Mouse (Mus musculus) cerebellum, adult 18-20 months (tissue): ENCODE data around the gene Pigp.

Source experiments
- DNase-seq, 2 experiments: peaks; one replicate each; pipeline ENCODE4 v3.0.0; 2021

Pigp gene

DNA sequence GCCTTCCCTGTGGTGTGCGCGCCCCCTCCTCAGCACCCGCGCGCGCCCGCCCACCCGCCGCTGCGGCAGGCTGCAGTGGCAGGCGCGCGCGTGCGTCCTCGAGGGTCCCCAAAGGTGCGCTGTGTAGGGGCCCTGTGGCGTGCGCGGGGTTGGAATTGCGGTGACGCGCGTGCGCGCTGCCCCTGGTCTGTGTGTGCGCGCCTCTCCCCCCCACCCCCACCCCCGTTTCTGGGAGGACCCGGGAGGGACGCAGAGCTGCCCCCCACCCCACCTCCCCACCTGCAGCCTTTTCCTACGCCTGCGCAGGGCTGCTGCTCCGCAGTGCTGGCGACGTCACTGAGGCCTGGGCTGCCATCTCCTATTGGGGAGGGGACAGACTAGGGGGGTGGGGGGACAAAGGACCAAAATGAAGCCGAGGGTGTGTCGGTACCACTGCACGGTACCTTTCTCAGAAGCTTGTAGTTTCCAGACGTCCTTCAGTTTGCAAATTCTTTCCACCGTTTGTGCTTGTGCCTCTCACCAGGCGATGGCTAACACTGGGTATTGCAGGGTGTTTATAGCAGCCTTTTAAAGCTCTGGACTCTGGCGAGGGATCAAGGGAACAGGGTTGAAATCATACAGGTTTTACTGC, at the start of gene Pigp:
Pigp (minus strand) TSS at position 542 of the 631 bp plus-strand sequence.
- peak; percentile 68 to 76 for DNase-seq

DNA sequence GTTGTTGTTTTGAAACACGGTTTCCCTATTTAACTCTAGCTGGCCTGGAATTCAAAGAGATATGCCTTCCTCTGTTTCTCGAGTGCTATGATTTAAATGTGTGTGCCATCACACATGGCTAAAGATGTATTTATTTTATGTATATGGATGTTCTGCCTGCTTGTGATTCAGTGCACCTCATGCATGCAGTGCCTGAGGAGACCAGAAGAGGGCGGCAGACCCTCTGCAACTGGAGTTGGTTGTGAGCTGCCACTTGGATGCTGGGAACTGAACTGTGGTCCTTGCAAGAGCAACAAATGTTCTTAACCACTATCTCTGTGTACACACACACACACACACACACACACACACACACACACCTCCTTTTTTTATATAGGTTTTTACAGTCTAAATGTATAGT, 48.9 kb upstream of the Pigp start:
- no peak for DNase-seq

DNA sequence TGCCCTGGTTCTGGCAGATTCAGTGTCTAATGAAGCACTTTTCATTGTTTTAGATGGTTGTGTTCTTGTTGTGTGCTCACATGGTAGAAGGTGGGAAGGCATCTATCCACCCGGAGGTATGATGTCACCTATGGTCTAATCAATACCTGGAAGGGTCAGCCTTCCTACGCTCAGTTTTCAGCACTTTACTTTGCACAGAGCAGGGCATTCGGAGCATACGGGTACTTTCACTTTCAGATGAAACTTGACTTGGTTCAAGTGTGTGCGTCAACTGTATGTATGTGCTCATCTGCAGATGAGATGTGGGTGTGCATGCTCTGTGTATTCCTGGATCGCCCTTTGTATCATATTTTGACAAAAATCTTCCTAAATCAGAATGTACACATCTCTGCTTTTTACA, 42.5 kb upstream of the Pigp start:
- no peak for DNase-seq

DNA sequence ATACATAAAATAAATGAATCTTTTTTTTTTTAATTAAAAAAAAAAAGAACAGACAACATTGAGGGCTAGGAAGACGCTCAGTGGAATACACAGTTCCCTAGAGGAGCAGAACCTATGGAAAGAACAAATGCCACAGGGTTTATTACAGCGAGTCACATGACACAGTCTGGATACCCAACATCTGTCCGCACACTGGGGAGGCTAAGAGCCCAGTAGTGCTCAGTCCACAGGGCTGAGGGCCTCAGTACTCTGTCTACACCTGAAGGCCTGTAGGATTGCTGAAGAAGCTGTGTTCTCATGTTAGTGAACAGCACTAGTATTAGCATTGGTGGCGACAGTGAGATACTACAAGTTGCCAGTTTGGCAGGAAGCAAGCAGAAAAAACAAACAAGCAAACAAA, 41.1 kb upstream of the Pigp start:
- DNase-seq, result no peak

DNA sequence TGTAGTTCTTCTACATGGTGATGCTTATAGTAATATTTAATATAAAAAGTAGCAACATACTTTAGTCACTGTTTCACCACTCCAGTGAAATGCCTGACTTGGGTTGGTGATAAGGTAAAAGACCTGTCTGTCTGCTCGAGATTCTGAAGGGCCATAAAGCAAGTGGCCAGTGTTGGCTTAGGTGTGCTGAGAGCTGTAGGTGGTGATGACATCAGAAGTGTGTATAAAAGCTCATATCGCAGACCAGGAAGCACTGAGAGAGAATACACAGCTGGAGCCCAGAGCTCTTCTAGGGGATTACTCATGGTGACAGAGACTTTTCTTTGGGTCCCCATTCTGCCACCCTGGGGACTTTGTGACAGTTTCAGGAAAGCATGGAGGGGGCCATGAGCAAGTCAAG, 40.6 kb upstream of the Pigp start:
- DNase-seq, result no peak

DNA sequence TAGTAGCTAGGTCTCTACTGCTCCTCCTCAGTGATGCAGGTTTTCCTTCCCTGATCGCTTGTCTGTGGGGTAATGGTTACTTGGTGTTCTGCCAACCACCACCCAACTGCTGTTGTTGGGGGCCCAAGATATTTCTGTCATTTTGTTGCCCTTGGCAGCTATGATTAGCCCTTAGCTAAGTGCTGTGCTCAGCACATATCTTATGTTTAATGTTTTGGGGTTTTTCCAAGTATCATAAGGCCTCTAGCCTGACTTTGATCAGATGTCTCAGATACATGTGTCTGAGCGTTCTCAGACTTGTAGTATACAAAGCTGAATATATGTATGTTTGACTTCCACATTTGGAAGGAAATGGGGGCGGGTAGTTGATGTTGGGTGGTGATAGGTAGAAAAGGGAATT, 39.6 kb upstream of the Pigp start:
- DNase-seq, result no peak

DNA sequence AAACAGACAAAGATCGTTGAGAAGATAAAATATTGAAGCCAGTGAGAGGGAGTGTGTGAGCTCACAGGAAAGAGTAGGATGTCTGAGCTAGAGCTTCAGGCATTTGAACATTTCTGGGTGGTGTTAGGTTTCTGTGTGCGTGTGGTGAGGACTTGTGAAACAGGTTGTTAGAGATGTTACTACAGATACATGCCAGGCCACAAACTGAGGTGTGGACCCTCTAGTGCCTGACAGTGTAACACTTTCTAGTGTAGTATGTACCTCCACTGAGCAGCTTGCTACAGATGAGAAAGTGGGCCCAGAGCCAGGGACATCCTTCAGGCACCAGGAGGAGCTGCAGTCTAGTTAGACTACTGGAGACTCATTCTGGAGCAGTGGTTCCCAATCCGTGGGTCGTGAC, 30.5 kb upstream of the Pigp start:
- peak; percentile 60 to 63 for DNase-seq

DNA sequence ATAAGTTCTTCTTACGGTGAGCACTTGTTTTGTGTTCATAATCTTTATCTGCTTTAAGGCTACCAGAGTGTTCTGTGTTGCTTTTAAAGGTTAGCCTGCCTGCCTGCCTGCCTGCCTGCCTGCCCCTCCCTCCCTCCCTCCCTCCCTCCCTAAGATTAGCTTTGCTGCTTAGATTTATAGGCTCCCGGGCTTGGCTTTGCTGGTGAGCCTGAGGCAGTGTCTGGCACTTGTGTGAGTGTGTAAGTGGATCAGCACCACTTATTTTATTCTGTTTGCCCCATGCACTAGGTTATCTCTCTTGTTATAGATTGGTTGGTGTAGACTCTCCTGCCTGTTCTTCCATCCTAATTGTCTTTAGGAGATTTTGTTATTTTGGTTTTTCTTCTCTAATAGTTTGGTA, 30.0 kb upstream of the Pigp start:
- DNase-seq, result no peak

DNA sequence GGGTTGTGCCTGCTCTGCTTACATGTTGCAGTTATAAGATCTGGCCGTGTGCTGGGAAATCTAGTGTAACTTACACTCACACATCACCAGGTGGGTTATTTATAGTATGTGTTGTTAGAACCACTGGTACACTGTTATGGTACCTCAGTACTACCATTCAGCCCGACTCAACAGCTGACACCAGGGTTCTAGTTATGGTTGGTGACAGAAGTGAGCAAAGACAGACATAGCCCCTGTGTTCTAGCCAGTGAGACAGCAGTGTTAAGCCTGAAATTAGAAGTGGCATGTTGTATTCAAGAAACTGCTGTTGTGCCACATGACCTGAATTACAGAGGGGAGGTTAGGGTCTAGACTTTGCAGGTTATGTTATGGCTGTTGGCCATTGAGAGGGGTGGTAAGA, 27.5 kb upstream of the Pigp start:
- no peak for DNase-seq

DNA sequence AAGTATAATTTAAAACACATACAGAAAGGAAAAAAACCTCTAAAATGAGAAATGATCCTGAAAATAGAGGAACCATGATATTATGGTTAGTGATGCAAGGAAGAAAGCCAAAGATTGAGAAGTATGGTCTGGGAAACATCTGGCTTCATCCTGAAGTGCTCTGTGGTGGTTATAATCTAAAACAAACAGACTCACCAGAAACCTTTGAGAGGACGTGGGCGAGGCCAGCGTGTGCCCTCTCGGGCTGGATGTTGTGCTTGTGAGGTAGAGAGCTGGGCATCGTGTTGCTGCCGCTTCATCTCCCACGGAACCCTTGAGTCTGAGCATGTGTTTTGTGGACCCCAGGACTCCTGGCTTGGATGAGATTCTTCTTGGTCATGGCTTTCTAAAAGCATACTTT, 25.0 kb upstream of the Pigp start:
- DNase-seq, result no peak

DNA sequence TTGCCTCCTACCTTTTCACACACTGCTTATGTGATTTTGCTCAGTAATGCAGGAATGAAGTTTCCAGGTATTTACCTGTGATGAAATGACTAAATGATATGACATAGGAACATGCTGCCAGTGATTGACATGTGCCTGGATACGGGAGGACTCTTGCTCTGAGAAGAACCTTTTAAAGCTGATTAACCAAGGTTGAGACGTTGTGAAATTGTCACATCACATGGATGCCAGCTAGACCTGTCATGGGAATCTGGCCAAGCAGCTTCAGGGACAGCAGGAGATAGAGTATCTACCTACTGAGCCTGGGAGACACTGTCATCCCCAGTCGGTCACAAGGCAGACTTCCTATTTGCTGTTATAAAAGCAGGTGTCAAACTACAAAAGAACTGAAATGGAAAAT, 23.4 kb upstream of the Pigp start:
- DNase-seq, result peak; percentile 48 to 63

DNA sequence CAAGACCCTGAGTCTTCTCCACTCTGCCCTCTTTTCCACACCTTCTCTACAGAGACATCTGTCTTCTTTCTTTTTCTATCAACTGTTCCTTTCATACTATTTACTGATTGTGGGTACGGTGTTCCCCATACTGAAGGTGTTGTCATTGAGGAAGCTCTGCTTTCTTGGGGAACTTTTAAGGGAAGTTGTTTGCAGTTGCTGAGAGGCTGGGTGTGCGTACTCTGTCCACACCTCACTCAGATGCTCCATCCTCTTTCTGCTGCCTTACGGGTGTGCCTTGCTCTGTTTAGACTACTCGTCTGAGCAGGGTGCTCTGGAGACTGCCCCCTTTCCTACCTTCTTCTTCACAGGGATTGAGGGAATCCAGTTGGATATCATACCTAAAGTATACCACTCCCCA, 20.7 kb upstream of the Pigp start:
- no peak for DNase-seq

DNA sequence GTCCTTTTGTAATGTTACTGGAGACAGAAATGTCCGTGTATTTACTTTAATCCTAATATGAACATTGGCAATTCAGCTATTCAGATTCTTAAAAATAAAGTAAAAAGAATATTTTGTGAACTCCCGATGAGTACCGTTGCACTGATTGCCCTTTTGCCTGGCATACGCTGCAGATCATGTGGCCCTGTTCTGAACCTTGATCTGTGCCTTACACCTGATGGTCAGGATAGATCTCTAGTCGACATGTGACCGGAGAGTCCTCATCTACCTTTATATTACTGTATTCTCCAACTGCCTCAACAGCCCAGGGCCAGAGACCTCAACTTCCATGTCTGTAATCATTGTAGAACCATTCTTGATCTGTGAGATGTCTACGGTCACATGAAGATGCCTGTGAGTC, 16.0 kb upstream of the Pigp start:
- DNase-seq, result no peak

DNA sequence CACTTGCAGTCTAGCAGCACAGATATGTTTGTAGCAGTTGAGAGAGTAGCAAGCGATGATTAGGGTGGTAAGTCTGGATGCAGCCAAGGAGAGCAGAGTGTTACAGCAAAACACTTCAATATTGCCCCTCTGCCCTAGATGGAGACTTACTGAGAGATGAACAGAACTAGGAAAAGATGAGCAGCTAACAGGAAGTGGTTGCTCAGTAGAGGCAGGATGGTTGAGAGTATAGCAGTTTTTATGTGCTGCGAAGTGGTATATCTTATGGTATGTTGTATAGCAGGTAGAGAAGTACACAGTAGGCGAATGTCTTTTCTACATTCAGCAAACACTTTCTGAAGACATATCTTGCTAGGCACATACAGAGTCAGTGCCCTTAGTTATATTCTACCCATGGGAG, 11.6 kb upstream of the Pigp start:
- no peak for DNase-seq

DNA sequence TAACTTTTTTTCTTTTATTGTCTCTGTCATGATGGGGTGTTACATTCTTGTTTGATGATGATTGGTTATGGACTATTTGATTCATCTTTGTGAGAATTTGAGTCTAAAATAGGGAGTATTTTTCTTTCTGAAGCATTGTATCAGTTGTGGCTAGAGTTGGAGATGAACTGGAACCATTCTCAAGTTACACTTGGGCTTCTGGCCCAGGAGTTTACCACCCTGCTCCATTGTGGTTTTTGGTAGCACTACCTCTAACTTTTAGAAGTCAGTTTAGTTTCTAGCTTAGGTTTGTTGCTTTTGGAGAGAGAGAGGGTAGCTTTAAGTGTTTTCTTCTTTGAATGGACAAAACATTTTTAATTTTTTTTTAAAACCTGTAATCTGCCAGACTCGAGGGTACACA, 7.7 kb upstream of the Pigp start:
- DNase-seq, result no peak

DNA sequence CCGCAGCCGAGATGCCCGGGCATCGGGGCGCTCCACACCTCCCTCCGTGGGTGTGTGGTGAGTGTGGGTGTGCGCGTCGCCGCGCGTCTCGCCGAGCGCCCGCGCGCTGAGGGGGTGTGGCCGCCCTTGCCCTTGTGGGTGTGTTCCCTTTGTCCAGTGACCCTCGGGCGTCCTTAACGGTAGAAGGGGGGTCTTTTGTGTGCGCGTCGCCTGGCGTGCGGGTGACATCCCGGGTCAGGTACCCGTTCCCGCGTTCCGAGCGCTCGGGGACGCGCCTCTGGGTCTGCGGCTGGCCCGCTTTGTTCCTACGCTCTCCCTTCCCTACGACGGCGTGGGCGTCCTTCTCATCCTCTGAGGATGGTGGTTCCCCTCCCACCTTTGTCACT, 734 bp downstream of the Pigp start:
- DNase-seq, result peak in 1 of 2 experiments; percentile 68

DNA sequence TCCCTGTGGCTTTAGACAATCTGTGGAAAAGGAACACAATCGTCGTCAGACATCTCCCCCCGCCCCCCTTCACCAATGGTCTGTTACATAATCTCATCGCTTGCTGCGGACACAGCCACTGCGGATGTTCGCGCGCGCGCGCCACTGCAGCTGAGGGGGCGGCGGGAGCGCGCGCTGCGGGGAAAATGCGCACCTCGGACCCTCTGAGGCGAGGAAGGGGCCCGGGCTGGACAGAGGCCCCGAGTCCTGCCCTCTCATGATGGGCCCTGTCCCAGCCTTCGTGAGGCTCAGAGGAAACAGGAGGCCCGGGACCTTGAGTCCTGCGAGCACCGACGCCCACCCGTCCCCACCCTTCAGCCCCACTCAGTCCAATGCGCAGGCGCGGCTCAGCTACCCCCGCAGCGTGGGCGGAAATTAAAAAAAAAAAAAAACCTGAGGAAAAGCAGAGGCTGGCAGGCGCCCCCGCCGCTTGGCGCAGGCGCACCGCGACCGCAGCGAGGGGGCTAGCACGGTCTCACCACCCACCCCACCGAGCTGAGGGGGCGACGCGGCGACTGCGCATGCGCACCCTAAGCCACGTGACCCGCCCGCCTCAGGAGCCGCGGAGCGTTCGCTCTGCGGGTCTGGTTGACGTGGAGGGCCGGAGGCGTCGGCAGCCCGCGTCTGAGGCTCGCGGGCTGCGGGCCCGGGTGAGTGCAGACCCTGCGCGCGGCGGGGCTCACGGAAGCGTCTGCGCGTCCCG, 1.3 kb downstream of the Pigp start, which contains the start of gene Ttc3:
Ttc3 (plus strand) TSS at position 446 of the 742 bp plus-strand sequence.
- peak; percentile 94 to 98 for DNase-seq

DNA sequence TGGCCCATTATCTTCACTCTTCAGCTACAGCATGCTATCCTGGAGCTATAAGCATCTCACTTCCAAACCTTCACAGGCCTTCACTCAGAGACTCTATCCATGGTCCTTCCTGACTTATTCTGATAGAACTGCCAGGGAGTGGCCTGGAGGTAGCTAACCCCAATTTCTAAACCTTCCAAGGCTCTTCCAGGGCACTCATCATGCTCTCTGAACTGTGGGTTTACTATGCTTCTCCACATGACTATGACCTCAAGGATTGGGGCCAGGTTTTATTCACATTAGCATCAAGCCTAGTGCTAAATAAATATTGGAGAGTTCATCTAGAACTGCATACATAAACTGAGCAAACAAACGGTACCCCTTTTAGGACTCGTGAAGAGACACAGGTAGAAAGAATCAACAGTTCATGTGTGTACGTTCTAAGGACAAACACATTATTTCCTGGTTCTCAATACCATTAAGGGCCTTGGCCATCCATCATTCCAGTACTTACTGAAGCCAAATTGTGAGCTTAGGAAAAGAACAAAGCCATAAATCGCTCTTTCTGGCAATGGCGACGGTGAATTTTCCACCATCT, 2.0 kb downstream of the Pigp start:
- peak; percentile 16 to 54 for DNase-seq

DNA sequence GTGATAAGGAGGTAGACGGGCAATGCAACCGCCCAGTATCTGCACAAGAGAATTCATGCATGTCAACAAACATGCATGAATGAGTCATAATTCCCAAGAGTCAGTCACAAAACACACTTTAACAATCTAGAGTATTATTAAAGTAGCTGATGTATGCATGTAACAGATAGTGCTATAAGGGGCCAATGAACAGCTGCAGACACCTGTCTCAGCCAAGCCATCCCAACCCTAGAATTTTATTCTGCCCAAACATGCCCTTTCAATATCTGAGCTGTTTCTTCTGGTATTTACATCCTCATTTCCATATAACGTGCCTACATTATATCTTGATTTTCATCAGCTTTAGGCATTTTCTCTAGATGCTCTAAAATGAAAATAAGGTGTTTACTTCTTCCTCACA, 6.2 kb downstream of the Pigp start:
- DNase-seq, result no peak

DNA sequence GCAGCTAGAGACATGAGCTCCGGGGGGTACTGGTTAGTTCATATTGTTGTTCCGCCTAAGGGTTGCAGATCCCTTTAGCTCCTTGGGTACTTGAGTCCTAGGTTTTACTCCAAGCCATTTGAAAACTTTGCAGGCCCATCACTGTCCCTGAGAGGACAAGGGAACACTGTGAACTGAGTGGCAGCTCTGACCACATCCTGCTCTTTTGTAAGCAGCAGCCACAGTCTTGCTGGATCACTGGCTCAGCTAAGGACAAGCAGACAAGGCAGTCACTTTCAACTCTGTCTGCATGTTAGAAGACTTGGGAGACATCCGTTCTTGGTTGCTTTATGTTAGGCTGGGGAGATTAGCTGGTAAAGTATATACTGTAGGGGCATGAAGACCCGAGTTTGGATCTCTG, 7.8 kb downstream of the Pigp start:
- no peak for DNase-seq

DNA sequence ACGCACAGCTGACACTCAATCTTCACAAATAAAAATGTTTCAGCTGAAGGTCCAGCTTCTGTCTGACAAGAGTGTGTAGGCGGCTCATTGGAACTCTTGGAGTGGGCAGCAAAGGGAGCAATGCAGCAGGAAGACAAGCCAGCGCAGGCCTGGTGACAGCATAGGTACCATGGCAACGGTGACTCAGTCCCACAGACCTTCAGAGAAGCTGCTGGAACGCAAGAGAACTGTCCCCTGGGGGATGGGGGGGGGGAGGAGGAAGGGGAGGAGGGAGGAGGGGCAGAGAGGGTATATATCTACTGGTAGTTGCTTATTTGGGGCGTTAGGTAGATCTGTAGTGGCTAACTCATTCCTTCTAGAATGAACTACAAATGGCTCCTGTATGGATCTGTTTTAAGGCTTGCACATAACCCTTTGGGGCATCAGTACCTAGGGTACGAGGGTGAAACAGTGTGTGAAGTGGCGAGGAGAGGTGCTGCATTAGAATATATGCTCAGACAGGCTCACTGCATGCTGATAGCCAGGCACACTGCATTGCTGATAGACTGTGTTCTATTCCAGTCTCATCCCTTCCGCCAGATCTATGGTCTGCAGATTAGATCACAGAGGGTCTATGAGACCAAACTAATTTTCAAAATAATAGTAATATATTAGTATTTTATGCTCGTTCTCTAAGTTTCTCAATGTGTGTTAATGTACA, 9.3 kb downstream of the Pigp start:
- DNase-seq, result peak; percentile 47 to 64

DNA sequence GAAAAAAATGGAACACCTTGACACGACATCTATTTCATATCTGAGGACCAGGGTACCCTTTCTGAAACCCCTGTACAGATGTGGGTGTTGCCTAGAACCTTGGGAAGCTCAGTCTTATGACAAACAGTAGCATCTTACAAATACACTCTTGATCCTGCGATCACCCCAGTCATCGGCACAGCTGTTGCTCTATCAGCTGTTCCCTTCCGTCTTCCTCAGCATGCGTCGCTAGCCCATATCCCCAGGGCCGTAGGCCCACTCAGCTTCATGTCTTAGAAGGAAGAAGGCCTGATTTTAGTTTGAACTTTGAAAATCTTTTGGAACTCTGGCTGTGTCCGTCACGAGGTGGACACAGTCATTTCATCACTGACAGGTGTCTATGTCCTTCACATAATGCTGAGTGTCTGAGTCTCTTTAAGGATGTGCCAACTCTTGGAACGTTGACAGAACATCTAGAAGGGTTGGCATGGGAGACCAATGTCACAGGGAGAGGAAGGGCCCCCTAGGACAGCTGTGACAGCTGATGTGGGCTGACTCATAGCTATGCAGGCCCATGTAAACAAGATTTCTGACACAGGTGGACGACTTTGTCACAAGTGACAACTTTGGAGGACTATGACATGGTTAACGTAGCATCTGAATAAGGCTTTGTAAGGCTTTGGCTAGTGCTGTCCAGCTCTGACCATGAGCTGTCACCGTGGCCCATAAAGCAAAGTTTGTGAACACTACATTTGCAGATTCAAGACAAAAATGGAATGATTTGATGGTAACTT, 10.9 kb downstream of the Pigp start:
- DNase-seq, result no peak

DNA sequence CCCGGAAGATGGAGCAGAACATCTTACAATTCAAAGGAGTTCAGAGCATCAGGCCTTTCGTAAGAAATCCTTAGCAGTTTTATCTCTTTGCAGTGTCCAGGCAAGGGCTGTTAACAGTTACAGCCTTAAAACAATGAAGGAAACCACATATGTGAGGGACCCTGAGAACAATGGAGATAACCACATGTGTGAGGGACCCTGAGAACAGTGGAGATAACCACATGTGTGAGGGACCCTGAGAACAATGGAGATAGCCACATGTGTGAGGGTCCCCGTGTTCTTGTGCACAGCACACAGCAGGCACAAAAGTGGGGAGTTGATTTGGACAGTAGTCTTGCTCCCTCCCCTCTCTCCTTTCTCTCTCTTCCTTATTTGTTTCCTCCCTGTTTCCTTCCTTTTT, 13.6 kb downstream of the Pigp start:
- DNase-seq, result no peak
